Mouse (Mus musculus) heart, adult 18-20 months (tissue): Measurements from ENCODE around the gene Psors1c2. TPM values are rescaled to one million over a fixed set of nuclear protein-coding genes. Genes with fewer than 3 reads are reported as not detected.

Source experiments
- DNase-seq, 2 experiments: peaks; one replicate each; pipeline ENCODE4 v3.0.0; 2021 to 2022; ENCODE audit warnings: mixed read lengths in 1 of 2
- total RNA-seq, 2 experiments: library from RNA; stranded (reverse); gene quantifications; 2 replicates each; pipeline ENCODE4 v1.2.3; 2021

Gene Psors1c2
- total RNA-seq, 2 experiments from 2014 or later, result not detected

GRCm38 (mm10) chr17:35517526-35517925 is 15.5 kb upstream of the Psors1c2 start:
- DNase-seq, result peak; percentile 29 to 31

GRCm38 (mm10) chr17:35524354-35524753 is 8.6 kb upstream of the Psors1c2 start:
- DNase-seq, result no peak

- DNase-seq, result no peak
Observed at GRCm38 (mm10) chr17:35526644-35527043, 6.4 kb upstream of the Psors1c2 start.

GRCm38 (mm10) chr17:35532360-35532759 is 641 bp upstream of the Psors1c2 start:
- DNase-seq, result no peak

- DNase-seq, result peak; percentile 66 to 87
Observed at GRCm38 (mm10) chr17:35534343-35534742, 1.3 kb downstream of the Psors1c2 start.

- DNase-seq, result no peak
Observed at GRCm38 (mm10) chr17:35537421-35537820, 4.4 kb downstream of the Psors1c2 start.

GRCm38 (mm10) chr17:35538476-35538875 is 5.5 kb downstream of the Psors1c2 start:
- no peak for DNase-seq

- DNase-seq, result no peak
Observed at GRCm38 (mm10) chr17:35539540-35539939, 6.5 kb downstream of the Psors1c2 start.

GRCm38 (mm10) chr17:35542761-35543411 is 9.9 kb downstream of the Psors1c2 start:
- no peak for DNase-seq

- peak in 1 of 2 experiments; percentile 23 for DNase-seq
Observed at GRCm38 (mm10) chr17:35543412-35543861, 10.4 kb downstream of the Psors1c2 start.

GRCm38 (mm10) chr17:35544001-35544400 is 11.0 kb downstream of the Psors1c2 start:
- DNase-seq, result no peak

GRCm38 (mm10) chr17:35544680-35545079 is 11.7 kb downstream of the Psors1c2 start:
- DNase-seq, result peak; percentile 25 to 80

GRCm38 (mm10) chr17:35547465-35547864 is 14.5 kb downstream of the Psors1c2 start:
- DNase-seq, result no peak

- no peak for DNase-seq
Observed at GRCm38 (mm10) chr17:35548636-35549035, 15.6 kb downstream of the Psors1c2 start.

GRCm38 (mm10) chr17:35549437-35550142 is 16.6 kb downstream of the Psors1c2 start:
- peak; percentile 88 to 90 for DNase-seq

GRCm38 (mm10) chr17:35550143-35550494 is 17.1 kb downstream of the Psors1c2 start:
- no peak for DNase-seq

GRCm38 (mm10) chr17:35550871-35551270 is 17.9 kb downstream of the Psors1c2 start:
- DNase-seq, result no peak

GRCm38 (mm10) chr17:35551881-35552414 is 18.9 kb downstream of the Psors1c2 start, which contains the start of gene Cdsn:
Cdsn (plus strand) TSS chr17:35552128.
- DNase-seq, result no peak

- DNase-seq, result no peak
Observed at GRCm38 (mm10) chr17:35554321-35554720, 21.3 kb downstream of the Psors1c2 start.

- no peak for DNase-seq
Observed at GRCm38 (mm10) chr17:35554761-35555397, 21.9 kb downstream of the Psors1c2 start.

GRCm38 (mm10) chr17:35556186-35556765 is 23.3 kb downstream of the Psors1c2 start:
- DNase-seq, result no peak

- DNase-seq, result no peak
Observed at GRCm38 (mm10) chr17:35556812-35557211, 23.8 kb downstream of the Psors1c2 start.
